8 mouse cellular contexts compared by ENCODE assay signal in genomic region chr13:23576351-23576881, GRCm38 (mm10). TPM values are rescaled to one million over a fixed set of nuclear protein-coding genes. Genes with fewer than 3 reads are reported as not detected.
DNase-seq lines count a peak whose midpoint lies in the region; ATAC-seq and TF ChIP-seq lines count a peak whose summit lies in the region.

No protein-coding gene starts in this region.

- no peaks in the 10 kb centered on the region for H3K9me3 ChIP-seq in embryonic facial prominence, embryonic 14.5 days (ENCODE audit: control insufficient read depth, low read length)
- H3K9me3 ChIP-seq in limb, embryonic 11.5 days (ENCODE audit: control insufficient read depth, low read length) = no peaks in the 10 kb centered on the region

- peak overlapping the region; percentile 80 for H3K27ac ChIP-seq in left cerebral cortex, adult 2 months
- H3K27ac ChIP-seq in embryonic facial prominence, embryonic 14.5 days (replicated peaks; ENCODE audit: low read depth, low read length) = peak overlapping the region; percentile 91
- peak overlapping the region; percentile 94 for H3K27ac ChIP-seq in limb, embryonic 11.5 days (replicated peaks; ENCODE audit: low read depth, low read length)

- peak overlapping the region; percentile 42 for H3K4me3 ChIP-seq in left cerebral cortex, adult 2 months
- peak overlapping the region; percentile 43 for H3K4me3 ChIP-seq in embryonic facial prominence, embryonic 14.5 days (ENCODE audit: low read depth, low read length)
- H3K4me3 ChIP-seq in limb, embryonic 11.5 days (ENCODE audit: low read depth, low read length) = peak overlapping the region; percentile 45

- intact Hi-C loops in left cerebral cortex, adult 2 months (cut with DNase I) = no loop called here
- intact Hi-C loops in left cerebral cortex, postnatal 36 days (cut with DNase I) = no loop called here

- no peak for TF ChIP-seq CTCF in left cerebral cortex, adult 2 months (IDR thresholded peaks at IDR 0.05)

- ATAC-seq in embryonic facial prominence, embryonic 14.5 days (ENCODE audit: low read depth) = no peak
- no peak for ATAC-seq in limb, embryonic 11.5 days (ENCODE audit: insufficient number of reproducible peaks, low FRiP score, low TSS enrichment, low read depth)

- no peaks in the 10 kb centered on the region for H3K27me3 ChIP-seq in embryonic facial prominence, embryonic 14.5 days (replicated peaks; ENCODE audit: control insufficient read depth, insufficient read depth, low read length)
- no peaks in the 10 kb centered on the region for H3K27me3 ChIP-seq in limb, embryonic 11.5 days (ENCODE audit: control insufficient read depth, insufficient read depth, low read length)

- H3K9ac ChIP-seq in embryonic facial prominence, embryonic 14.5 days (ENCODE audit: low read depth, low read length) = peak overlapping the region; percentile 72
- H3K9ac ChIP-seq in limb, embryonic 11.5 days (ENCODE audit: low read length) = peak overlapping the region; percentile 85

- H3K4me2 ChIP-seq in embryonic facial prominence, embryonic 14.5 days (ENCODE audit: low read depth, low read length) = peak overlapping the region; percentile 63
- H3K4me2 ChIP-seq in limb, embryonic 11.5 days (ENCODE audit: low read depth, severe bottlenecking) = peak overlapping the region; percentile 69

- 3% methylated on average over 7 of the region's 7 CpGs for WGBS in embryonic facial prominence, embryonic 14.5 days
- WGBS in limb, embryonic 11.5 days = 4% methylated on average over 7 of the region's 7 CpGs

- no peaks in the 10 kb centered on the region for H3K36me3 ChIP-seq in embryonic facial prominence, embryonic 14.5 days (ENCODE audit: control insufficient read depth, insufficient read depth, low read length)
- H3K36me3 ChIP-seq in limb, embryonic 11.5 days (ENCODE audit: control insufficient read depth, insufficient read depth, low read length) = no peaks in the 10 kb centered on the region

- DNase-seq in left cerebral cortex, adult 2 months (ENCODE audit: extremely low spot score in 1 of 2, low spot score in 2 of 2) = no peak
- no peak for DNase-seq in left cerebral cortex, postnatal 36 days (ENCODE audit: low spot score in 2 of 2)
- DNase-seq in embryonic facial prominence, embryonic 14.5 days (ENCODE audit: low spot score) = peak; percentile 43
- peak; percentile 76 for DNase-seq in limb, embryonic 11.5 days (ENCODE audit: low spot score)
- peak; percentile 35 for DNase-seq in retina, embryonic 14.5 days (ENCODE audit: low spot score)
- no peak for DNase-seq in layer of hippocampus, adult 18-20 months (ENCODE audit: low spot score in 2 of 2)
- no peak for DNase-seq in thymus, postnatal 10 days (ENCODE audit: low spot score in 2 of 2)
- DNase-seq in adrenal gland, postnatal 14 days = no peak

- H3K4me1 ChIP-seq in embryonic facial prominence, embryonic 14.5 days (ENCODE audit: control insufficient read depth, insufficient read depth, low read length) = peaks cover 15% of the 10 kb centered on the region
- peaks cover 7% of the 10 kb centered on the region; the same call in 1 of the 2 replicates for H3K4me1 ChIP-seq in limb, embryonic 11.5 days (ENCODE audit: control insufficient read depth, insufficient read depth, low read length)

RNA-seq across cellular contexts. Expression of gene Hist1h3d, which starts 0.9 kb away (rescaled TPM):
- 1 to 10 TPM; 6.9 to 9.9 TPM for total RNA-seq in left cerebral cortex, adult 2 months (2021)
- 10 to 100 TPM in 1 of 2 experiments, 1 to 10 TPM in 1; 7.7 to 10.8 TPM for total RNA-seq in left cerebral cortex, postnatal 36 days (2021)
- 5.2 and 7.2 TPM in 2 replicates for polyA plus RNA-seq in embryonic facial prominence, embryonic 14.5 days (2014; fragmentation: Nextera tagmentation; extraction: Ambion mirVana)
- 12.6 and 13.2 TPM in 2 replicates for polyA plus RNA-seq in limb, embryonic 11.5 days (2014; fragmentation: Nextera tagmentation; extraction: Ambion mirVana)
- total RNA-seq in layer of hippocampus, adult 18-20 months (2021) = 10 to 100 TPM; 11.8 to 13.6 TPM
- total RNA-seq in adrenal gland, postnatal 14 days (2021) = 27.2 and 39.2 TPM in 2 replicates

RNA-seq across cellular contexts. Expression of gene Hist1h2ad, which starts 2.2 kb away (rescaled TPM):
- total RNA-seq in left cerebral cortex, adult 2 months (2021) = 1 to 10 TPM; 3.8 to 9.0 TPM
- total RNA-seq in left cerebral cortex, postnatal 36 days (2021) = 1 to 10 TPM; 3.1 to 8.2 TPM
- 1.6 and 2.8 TPM in 2 replicates for polyA plus RNA-seq in embryonic facial prominence, embryonic 14.5 days (2014; fragmentation: Nextera tagmentation; extraction: Ambion mirVana)
- 2.2 and 3.1 TPM in 2 replicates for polyA plus RNA-seq in limb, embryonic 11.5 days (2014; fragmentation: Nextera tagmentation; extraction: Ambion mirVana)
- 1 to 10 TPM; 3.8 to 7.1 TPM for total RNA-seq in layer of hippocampus, adult 18-20 months (2021)
- total RNA-seq in adrenal gland, postnatal 14 days (2021) = 12.6 and 14.1 TPM in 2 replicates

RNA-seq across cellular contexts. Expression of gene Hist1h2bf, which starts 2.4 kb away (rescaled TPM):
- 10 to 100 TPM; 19.7 to 24.1 TPM for total RNA-seq in left cerebral cortex, adult 2 months (2021)
- total RNA-seq in left cerebral cortex, postnatal 36 days (2021) = 10 to 100 TPM; 20.6 to 28.9 TPM
- polyA plus RNA-seq in embryonic facial prominence, embryonic 14.5 days (2014; fragmentation: Nextera tagmentation; extraction: Ambion mirVana) = 3.6 and 4.1 TPM in 2 replicates
- 4.5 and 5.4 TPM in 2 replicates for polyA plus RNA-seq in limb, embryonic 11.5 days (2014; fragmentation: Nextera tagmentation; extraction: Ambion mirVana)
- total RNA-seq in layer of hippocampus, adult 18-20 months (2021) = 10 to 100 TPM; 24.1 to 24.2 TPM
- total RNA-seq in adrenal gland, postnatal 14 days (2021) = 127 and 167 TPM in 2 replicates

RNA-seq across cellular contexts. Expression of gene Hist1h4d, which starts 5.0 kb away (rescaled TPM):
- 100 to 1,000 TPM; 141 to 157 TPM for total RNA-seq in left cerebral cortex, adult 2 months (2021)
- 100 to 1,000 TPM; 160 to 166 TPM for total RNA-seq in left cerebral cortex, postnatal 36 days (2021)
- polyA plus RNA-seq in embryonic facial prominence, embryonic 14.5 days (2014; fragmentation: Nextera tagmentation; extraction: Ambion mirVana) = 74.5 and 84.0 TPM in 2 replicates
- polyA plus RNA-seq in limb, embryonic 11.5 days (2014; fragmentation: Nextera tagmentation; extraction: Ambion mirVana) = 133 and 134 TPM in 2 replicates
- 100 to 1,000 TPM; 152 to 153 TPM for total RNA-seq in layer of hippocampus, adult 18-20 months (2021)
- total RNA-seq in adrenal gland, postnatal 14 days (2021) = 250 and 265 TPM in 2 replicates

RNA-seq across cellular contexts. Expression of gene Hist1h2bg, which starts 5.2 kb away (rescaled TPM):
- 10 to 100 TPM; 68.0 to 71.2 TPM for total RNA-seq in left cerebral cortex, adult 2 months (2021)
- total RNA-seq in left cerebral cortex, postnatal 36 days (2021) = 10 to 100 TPM; 86.3 to 99.7 TPM
- 5.1 and 5.3 TPM in 2 replicates for polyA plus RNA-seq in embryonic facial prominence, embryonic 14.5 days (2014; fragmentation: Nextera tagmentation; extraction: Ambion mirVana)
- 8.2 and 10.0 TPM in 2 replicates for polyA plus RNA-seq in limb, embryonic 11.5 days (2014; fragmentation: Nextera tagmentation; extraction: Ambion mirVana)
- total RNA-seq in layer of hippocampus, adult 18-20 months (2021) = 10 to 100 TPM; 58.3 to 66.2 TPM
- total RNA-seq in adrenal gland, postnatal 14 days (2021) = 288 and 319 TPM in 2 replicates

Comparison
In these comparisons a context has a peak if more than half of its experiments do, and no peak if none do; other contexts are left out.
1. DNase-seq: peak in embryonic facial prominence, embryonic 14.5 days (single experiment), limb, embryonic 11.5 days (single experiment) and retina, embryonic 14.5 days (single experiment); none in left cerebral cortex, adult 2 months (0 of 2), left cerebral cortex, postnatal 36 days (0 of 2), layer of hippocampus, adult 18-20 months (0 of 2), thymus, postnatal 10 days (0 of 2) and adrenal gland, postnatal 14 days (single experiment).
2. Peak in every context shown above with its lines, with median percentiles within 50 percentile points of each other: H3K27ac ChIP-seq and H3K4me3 ChIP-seq.